Mouse (Mus musculus) limb, embryonic 11.5 days (tissue): ENCODE measurements at regions not wholly inside any gene's neighbourhood (a gene's known extent, or its start where the extent isn't known, plus 50 kb on each side); places are given as distances from the start of the nearest gene placed in this dataset.

Source experiments
- ATAC-seq: fragments of 200-750 bp; cut with Nextera tagmentation; 2 replicates; pipeline ENCODE4 v1.8.0; 2017; ENCODE audit warnings: low read depth; ENCODE audit not compliant: insufficient number of reproducible peaks, low FRiP score, low TSS enrichment
- DNase-seq: peaks from one replicate; pipeline ENCODE4 v3.0.0-alpha.2; 2015; ENCODE audit warnings: low spot score
- H3K27ac ChIP-seq: fragments of 300-500 bp; sonication (generic); replicated peaks from 2 replicates; pipeline ENCODE4 v1.5.1; 2014; ENCODE audit warnings: low read depth, mild to moderate bottlenecking, low read length
- H3K27me3 ChIP-seq: fragments of 300-500 bp; sonication (generic); 2 replicates; pipeline ENCODE4 v1.6.1; 2014; ENCODE audit warnings: mild to moderate bottlenecking, low read length, mixed read lengths; ENCODE audit not compliant: control insufficient read depth, insufficient read depth
- H3K36me3 ChIP-seq: fragments of 300-500 bp; sonication (generic); 2 replicates; pipeline ENCODE4 v1.6.1; 2014; ENCODE audit warnings: mild to moderate bottlenecking, low read length, moderate library complexity, mixed read lengths; ENCODE audit not compliant: control insufficient read depth, insufficient read depth
- H3K4me1 ChIP-seq: fragments of 300-500 bp; sonication (generic); 2 replicates; pipeline ENCODE4 v1.6.1; 2014; ENCODE audit warnings: low read length, mixed read lengths; ENCODE audit not compliant: control insufficient read depth, insufficient read depth
- H3K4me2 ChIP-seq: fragments of 300-500 bp; sonication (generic); 2 replicates; pipeline ENCODE4 v1.6.1; 2014; ENCODE audit warnings: low read depth, mild to moderate bottlenecking, moderate library complexity; ENCODE audit not compliant: severe bottlenecking
- H3K4me3 ChIP-seq: fragments of 300-500 bp; sonication (generic); 2 replicates; pipeline ENCODE4 v1.5.1; 2014; ENCODE audit warnings: low read depth, low read length
- H3K9ac ChIP-seq: fragments of 300-500 bp; sonication (generic); 2 replicates; pipeline ENCODE4 v1.6.1; 2014; ENCODE audit warnings: mild to moderate bottlenecking, low read length
- H3K9me3 ChIP-seq: fragments of 300-500 bp; sonication (generic); 2 replicates; pipeline ENCODE4 v1.6.1; 2016; ENCODE audit warnings: low read length; ENCODE audit not compliant: control insufficient read depth
- WGBS: fragments of 180-500 bp; shearing (Covaris S2); extraction: QIAGEN DNeasy Blood & Tissue Kit; methylation state at CpG from one replicate; pipeline ENCODE4 v1.1.7; 2014; 5-methylcytosine and 5-hydroxymethylcytosine counted together

DNA sequence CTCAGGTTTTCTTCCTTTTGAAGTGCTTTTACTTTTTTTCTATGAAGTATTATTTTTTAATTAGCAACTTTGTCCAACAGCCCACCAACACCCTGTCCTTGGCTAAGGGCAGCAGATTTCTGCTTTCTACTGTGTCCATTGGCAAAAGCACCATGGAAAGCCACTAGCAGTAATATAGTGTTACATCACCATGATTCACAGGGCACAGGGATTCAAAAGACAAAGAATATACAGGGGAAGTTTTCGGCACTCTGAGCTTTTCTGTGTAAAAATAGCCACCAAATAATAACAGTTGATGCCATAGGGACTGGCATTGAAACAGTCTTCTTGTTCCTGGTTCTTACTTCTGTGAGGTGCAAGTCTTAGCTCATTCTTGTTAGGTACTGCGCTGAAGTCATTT is 89.8 kb upstream of the Tspan5 start:
- Histone ChIP-seq H3K9ac (no peak overlapping the region), H3K4me2 (no peak overlapping the region), H3K27ac (no peak overlapping the region), H3K4me3 (no peak overlapping the region), H3K36me3 (no peaks in the 10 kb centered on the region), H3K9me3 (peaks cover 2% of the 10 kb centered on the region; the same call in 1 of the 2 replicates), H3K4me1 (no peaks in the 10 kb centered on the region), H3K27me3 (no peaks in the 10 kb centered on the region)
- no peak for DNase-seq
- 86% methylated on average over 2 of the region's 2 CpGs for WGBS
- no peak for ATAC-seq

- Histone ChIP-seq H3K4me2 (no peak overlapping the region), H3K36me3 (no peaks in the 10 kb centered on the region), H3K27me3 (no peaks in the 10 kb centered on the region), H3K4me3 (no peak overlapping the region), H3K9ac (no peak overlapping the region), H3K4me1 (no peaks in the 10 kb centered on the region), H3K27ac (peak overlapping the region; percentile 23; the same call in 1 of the 2 replicates), H3K9me3 (peaks cover 2% of the 10 kb centered on the region; the same call in 1 of the 2 replicates)
- 40% methylated on average over 4 of the region's 4 CpGs for WGBS
- ATAC-seq (peak; percentile 77; the same call in 1 of the 2 replicates), DNase-seq (peak; percentile 58)
These were observed 89.3 kb upstream of the Tspan5 start for GRCm38 (mm10) chr3:138652685-138653084.

DNA sequence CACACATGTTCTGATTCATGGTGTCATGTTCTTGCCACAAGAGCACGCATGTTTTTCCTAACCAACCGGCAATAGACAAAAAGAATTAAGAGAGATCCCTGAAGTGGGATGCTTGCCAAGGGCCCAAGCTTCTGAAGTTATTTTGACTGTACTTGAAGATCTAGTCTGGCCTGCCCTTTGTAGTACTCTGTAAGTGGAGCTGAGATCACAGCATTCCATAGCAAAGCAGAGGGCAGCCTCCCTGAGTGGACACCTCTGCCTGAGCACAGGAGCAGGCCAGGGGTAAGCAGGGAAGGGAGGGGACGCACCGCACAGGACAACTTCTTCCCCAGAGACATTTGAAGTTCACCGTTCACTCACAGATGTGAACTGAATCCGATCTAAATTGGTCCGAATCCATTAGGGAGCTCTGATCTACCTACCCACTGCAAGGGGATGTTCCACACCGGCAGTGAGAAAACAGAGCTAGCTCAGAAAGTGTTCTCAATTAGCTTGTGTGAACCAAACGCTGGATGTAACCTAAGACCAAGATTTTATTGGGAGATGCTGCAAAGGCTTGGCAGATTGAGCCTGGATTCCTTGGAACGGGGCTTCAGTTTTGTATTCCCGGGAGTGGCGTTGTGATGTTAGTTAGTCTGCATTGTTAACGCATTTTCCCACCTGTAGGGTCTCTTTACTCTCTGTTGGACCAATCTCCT is 88.3 kb upstream of the Tspan5 start:
- ATAC-seq: no peak

GRCm38 (mm10) chr3:138654610-138655371 is 87.2 kb upstream of the Tspan5 start:
- Histone ChIP-seq H3K27me3 (no peaks in the 10 kb centered on the region), H3K4me3 (no peak overlapping the region), H3K4me2 (no peak overlapping the region), H3K27ac (no peak overlapping the region), H3K9me3 (peaks cover 2% of the 10 kb centered on the region; the same call in 1 of the 2 replicates), H3K4me1 (no peaks in the 10 kb centered on the region), H3K9ac (no peak overlapping the region), H3K36me3 (no peaks in the 10 kb centered on the region)
- no peak for DNase-seq
- ATAC-seq: no peak
- 81% methylated on average over 16 of the region's 16 CpGs for WGBS

More for the DNA sequence above, 88.3 kb upstream of the Tspan5 start:
- no peak for DNase-seq
- H3K4me3 ChIP-seq: no peak overlapping the region
- no peaks in the 10 kb centered on the region for H3K36me3 ChIP-seq
- H3K4me2 ChIP-seq: no peak overlapping the region
- no peak overlapping the region for H3K9ac ChIP-seq
- peaks cover 2% of the 10 kb centered on the region; the same call in 1 of the 2 replicates for H3K9me3 ChIP-seq
- 0 out of 2 replicates have a peak overlapping the region, but pooled peaks have one; percentile 23 for H3K27ac ChIP-seq
- H3K4me1 ChIP-seq: no peaks in the 10 kb centered on the region
- 85% methylated on average over 13 of the region's 13 CpGs for WGBS
- no peaks in the 10 kb centered on the region for H3K27me3 ChIP-seq

DNA sequence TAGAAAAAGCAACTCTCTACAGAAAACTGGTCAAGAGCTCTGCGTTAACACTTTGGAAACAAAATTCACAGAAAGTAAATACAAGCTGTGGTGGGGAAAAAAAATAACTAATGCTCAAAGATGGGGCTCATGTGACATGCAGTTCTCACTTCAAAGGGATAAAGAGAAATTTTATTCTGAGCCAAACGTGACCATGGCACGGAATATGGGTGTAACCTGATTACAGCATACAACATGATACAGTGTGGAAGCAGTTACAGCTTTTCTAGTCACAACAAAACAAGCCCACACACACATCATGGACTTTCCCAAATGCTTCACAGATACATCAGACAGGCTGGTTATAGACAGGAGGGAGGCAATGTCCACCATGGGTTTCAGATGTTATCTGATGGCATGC is 86.5 kb upstream of the Tspan5 start:
- H3K27ac ChIP-seq: no peak overlapping the region
- H3K9ac ChIP-seq: no peak overlapping the region
- H3K27me3 ChIP-seq: no peaks in the 10 kb centered on the region
- H3K4me1 ChIP-seq: no peaks in the 10 kb centered on the region
- peaks cover 2% of the 10 kb centered on the region; the same call in 1 of the 2 replicates for H3K9me3 ChIP-seq
- WGBS: 83% methylated on average over 3 of the region's 3 CpGs
- no peak overlapping the region for H3K4me2 ChIP-seq
- no peaks in the 10 kb centered on the region for H3K36me3 ChIP-seq
- ATAC-seq: no peak
- no peak overlapping the region for H3K4me3 ChIP-seq
- no peak for DNase-seq

GRCm38 (mm10) chr3:138662625-138663024 is 79.4 kb upstream of the Tspan5 start:
- Histone ChIP-seq H3K4me2 (no peak overlapping the region), H3K27me3 (no peaks in the 10 kb centered on the region), H3K27ac (no peak overlapping the region), H3K9ac (no peak overlapping the region), H3K4me3 (no peak overlapping the region), H3K9me3 (no peaks in the 10 kb centered on the region), H3K36me3 (no peaks in the 10 kb centered on the region), H3K4me1 (no peaks in the 10 kb centered on the region)
- ATAC-seq (no peak), DNase-seq (no peak)
- 81% methylated on average over 2 of the region's 2 CpGs for WGBS

- DNase-seq: no peak
- Histone ChIP-seq H3K4me1 (no peaks in the 10 kb centered on the region), H3K27ac (no peak overlapping the region), H3K4me3 (no peak overlapping the region), H3K9me3 (no peaks in the 10 kb centered on the region), H3K9ac (no peak overlapping the region), H3K27me3 (no peaks in the 10 kb centered on the region), H3K4me2 (no peak overlapping the region), H3K36me3 (no peaks in the 10 kb centered on the region)
- no peak for ATAC-seq
- WGBS: 83% methylated on average over 14 of the region's 14 CpGs
These were observed 73.5 kb upstream of the Tspan5 start for GRCm38 (mm10) chr3:138668394-138669092.

GRCm38 (mm10) chr3:138675881-138676280 is 66.1 kb upstream of the Tspan5 start:
- ATAC-seq: no peak
- 62% methylated on average over 2 of the region's 2 CpGs for WGBS

More at GRCm38 (mm10) chr3:138675881-138676280, 66.1 kb upstream of the Tspan5 start:
- H3K4me2 ChIP-seq: no peak overlapping the region
- H3K4me3 ChIP-seq: no peak overlapping the region
- no peaks in the 10 kb centered on the region for H3K4me1 ChIP-seq
- H3K27ac ChIP-seq: no peak overlapping the region
- H3K9ac ChIP-seq: no peak overlapping the region
- H3K36me3 ChIP-seq: no peaks in the 10 kb centered on the region
- no peaks in the 10 kb centered on the region for H3K27me3 ChIP-seq
- DNase-seq: no peak
- H3K9me3 ChIP-seq: no peaks in the 10 kb centered on the region
